Mouse (Mus musculus): ENCODE data around the gene Cyp4a14.
"Not testable (repeated sequence)": the region's sequence is repeated elsewhere in the genome, so short reads cannot be mapped to it uniquely, and the experiment has no call there.

Cyp4a14 gene

DNA sequence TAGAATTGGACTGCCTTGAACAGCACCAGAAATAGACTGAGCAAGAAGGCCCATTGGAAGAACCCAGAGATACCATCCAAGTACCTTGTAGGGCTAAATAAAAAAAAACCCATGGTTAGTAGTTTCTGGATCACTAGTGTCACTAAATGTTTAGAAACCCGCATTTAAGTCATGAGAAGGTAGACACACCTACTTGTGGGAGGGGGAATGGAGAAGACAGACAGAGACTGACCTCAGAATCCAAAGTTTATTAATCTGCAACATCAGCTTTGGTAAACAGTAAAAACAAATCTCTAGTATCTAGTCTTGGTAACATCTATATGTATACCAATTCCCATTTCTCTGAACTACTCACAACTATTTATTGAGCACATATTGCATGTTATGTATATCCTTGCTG lies at the start of gene Cyp4a14:
Cyp4a14 (minus strand) TSS at position 142 of the 400 bp plus-strand sequence.
- no peak for DNase-seq

GRCm38 (mm10) chr4:115545101-115545500 lies 49.2 kb upstream of the Cyp4a14 start:
- no peak for DNase-seq

DNA sequence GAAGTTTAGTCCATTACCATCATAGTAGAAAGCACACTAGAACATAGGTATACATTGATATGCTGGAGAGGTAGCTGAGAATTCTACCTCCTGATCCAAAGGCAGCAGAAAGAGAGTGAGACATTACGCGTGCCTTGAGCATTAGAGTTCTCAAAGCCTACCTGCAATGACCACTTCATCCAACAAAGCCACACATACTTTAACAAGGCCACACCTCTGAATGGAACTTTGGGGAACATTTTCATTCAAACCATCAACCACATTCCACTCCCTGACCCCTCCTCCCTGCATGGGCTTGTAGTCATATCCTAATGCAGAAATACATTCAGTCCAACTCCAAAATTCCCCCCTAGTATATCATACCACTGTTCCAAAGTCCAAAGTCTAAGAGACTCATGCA lies 25.8 kb upstream of the Cyp4a14 start:
- no peak for DNase-seq

- no peak for DNase-seq
Measured at GRCm38 (mm10) chr4:115519444-115519843, 23.5 kb upstream of the Cyp4a14 start.

DNA sequence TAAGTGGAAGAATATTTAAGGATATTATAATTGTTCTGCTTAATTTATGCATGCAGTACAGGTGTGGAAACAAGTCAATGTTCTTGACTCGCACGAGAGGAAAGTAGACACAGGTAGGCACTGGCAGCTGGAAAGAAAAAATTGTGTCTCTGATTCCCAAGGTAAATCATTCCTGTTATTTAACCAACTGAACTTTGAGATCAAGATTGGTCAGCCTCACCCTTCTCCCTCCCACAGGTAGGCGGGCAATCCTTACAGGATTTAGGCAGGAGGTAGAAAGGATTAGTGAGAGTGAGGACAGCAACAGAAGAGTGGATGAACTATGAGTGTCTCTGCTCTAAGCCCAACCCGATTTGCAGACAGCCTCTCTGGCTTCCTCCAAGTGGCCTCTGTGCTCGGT lies 22.1 kb upstream of the Cyp4a14 start, which contains the start of gene Cyp4a10:
Cyp4a10 (plus strand) TSS at position 265 of the 400 bp plus-strand sequence.
- not testable (repeated sequence) for DNase-seq

DNA sequence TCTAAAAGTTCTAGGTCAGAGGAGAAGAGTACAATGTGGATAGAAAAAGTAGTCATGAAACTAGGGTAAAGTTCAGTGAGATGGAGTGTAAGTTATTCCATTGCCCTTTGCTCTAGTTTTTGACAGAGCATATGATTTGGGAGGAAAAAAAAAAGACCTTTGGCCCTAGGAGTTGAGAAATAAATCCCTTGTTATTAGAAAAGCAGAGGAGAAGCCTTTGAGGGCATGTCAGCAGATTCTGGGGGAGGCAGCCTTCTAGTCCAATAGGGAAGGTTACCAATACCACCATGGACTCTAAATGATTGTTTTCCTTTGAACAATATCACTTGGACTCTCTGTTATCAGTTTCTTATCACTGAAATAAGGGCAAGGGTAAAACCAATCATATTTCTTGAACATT lies 18.0 kb upstream of the Cyp4a14 start:
- DNase-seq, result not testable (repeated sequence)

DNA sequence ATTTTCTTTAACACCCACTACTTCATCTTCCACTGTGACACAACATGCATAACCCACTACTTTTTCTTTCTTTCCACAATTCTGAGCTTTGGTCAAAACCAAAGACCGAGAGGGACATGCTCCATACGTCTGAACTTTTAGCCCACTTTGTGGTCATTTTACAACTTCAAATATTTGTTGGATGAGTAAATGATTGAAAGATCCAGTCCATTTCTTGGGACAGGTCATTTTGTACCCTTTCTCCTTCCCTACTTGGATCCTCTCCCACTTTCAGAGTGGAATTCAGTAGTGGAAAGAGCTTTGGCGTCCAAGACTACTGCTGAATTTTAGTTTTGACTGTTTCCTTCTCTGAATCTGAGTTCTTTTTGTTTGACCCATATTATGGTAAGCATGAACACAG lies 1.5 kb upstream of the Cyp4a14 start:
- no peak for DNase-seq

DNA sequence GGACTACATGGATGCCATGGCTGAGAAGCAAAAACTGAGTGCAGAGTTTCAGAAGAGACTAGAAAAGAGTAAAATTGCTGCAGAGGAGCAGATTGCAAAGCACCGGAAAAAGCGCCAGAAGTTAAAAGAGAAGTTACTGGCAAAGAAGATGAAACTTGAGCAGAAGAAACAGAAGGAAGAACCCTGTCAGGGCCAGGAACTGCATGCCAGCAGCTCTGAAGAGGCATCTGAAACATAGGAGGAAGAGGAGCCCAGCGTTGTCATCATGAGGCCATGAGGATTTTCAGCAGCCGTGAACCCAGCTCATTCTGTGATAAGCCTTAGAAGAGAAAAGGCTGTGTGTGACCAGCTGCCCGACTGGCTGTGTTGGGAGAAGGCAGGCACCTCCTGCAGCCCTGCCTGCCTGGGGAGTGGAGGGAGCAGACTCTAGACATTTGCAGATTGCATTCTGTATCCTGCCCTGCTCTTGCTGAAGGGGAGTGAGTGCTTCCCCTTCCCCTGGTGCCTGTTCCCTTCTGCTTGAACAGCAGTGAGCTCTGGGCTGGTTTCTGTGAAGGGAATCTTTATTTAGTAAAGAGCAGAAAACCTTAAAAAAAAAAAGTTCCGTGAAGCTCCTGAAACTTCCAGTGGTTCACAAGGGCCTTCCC lies 14.8 kb downstream of the Cyp4a14 start:
- no peak for DNase-seq

GRCm38 (mm10) chr4:115476051-115476450 lies 19.9 kb downstream of the Cyp4a14 start:
- not testable (repeated sequence) for DNase-seq

DNA sequence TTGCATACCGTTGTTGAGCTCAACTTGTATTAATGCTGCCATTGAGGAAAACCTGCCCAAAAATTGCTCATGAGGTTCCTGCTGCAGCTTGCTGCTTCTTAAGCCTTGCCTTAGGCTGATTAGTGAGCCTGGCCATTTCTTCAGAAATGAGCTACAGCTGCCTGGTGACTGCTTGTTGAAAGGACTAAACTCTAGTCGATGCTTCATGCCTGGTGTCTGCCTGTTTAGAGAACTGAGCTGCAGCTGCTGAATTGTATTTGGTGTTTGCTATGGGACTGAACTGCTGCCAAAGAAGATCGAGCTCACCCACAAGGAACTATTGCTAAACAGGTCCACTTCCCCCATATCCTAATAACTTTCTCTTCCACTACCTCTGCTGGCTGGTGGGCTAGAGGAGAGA lies 22.4 kb downstream of the Cyp4a14 start:
- not testable (repeated sequence) for DNase-seq

- DNase-seq, result no peak
Measured at GRCm38 (mm10) chr4:115452304-115452703, 43.6 kb downstream of the Cyp4a14 start, which contains the start of gene Cyp4a30b. TSS of gene Cyp4a30b (plus strand) at chr4:115452604.

GRCm38 (mm10) chr4:115450577-115451137 lies 45.3 kb downstream of the Cyp4a14 start:
- no peak for DNase-seq
